Mouse (Mus musculus) heart, embryonic 14.5 days (tissue): Measurements from ENCODE around the gene Dctn2. TPM values are rescaled to one million over a fixed set of nuclear protein-coding genes. Genes with fewer than 3 reads are reported as not detected.
A peak's percentile ranks its signal among the peaks of the same experiment; 100 is the strongest.

ENCODE experiments used
- ATAC-seq: fragments of 200-750 bp; cut with Nextera tagmentation; 2 replicates; pipeline ENCODE4 v1.8.0; 2017; ENCODE audit warnings: low read depth, moderate TSS enrichment; ENCODE audit not compliant: insufficient number of reproducible peaks, insufficient read depth, low FRiP score
- H3K27ac ChIP-seq, 2 experiments: fragments of 200-500 bp in 1 of 2; fragments of 300-500 bp in 1 of 2; sonication (generic) in 1 of 2; replicated peaks in 1 of 2; 2 replicates each; pipeline ENCODE4 v1.5.1; 2012 to 2014; ENCODE audit warnings: low read depth in 2 of 2, low read length in 2 of 2, control low read depth in 1 of 2, mild to moderate bottlenecking in 1 of 2, mixed read lengths in 1 of 2; ENCODE audit not compliant: control insufficient read depth in 1 of 2, insufficient read depth in 1 of 2
- H3K27me3 ChIP-seq: fragments of 300-500 bp; sonication (generic); 2 replicates; pipeline ENCODE4 v1.6.1; 2014; ENCODE audit warnings: mild to moderate bottlenecking, low read length, control low read depth; ENCODE audit not compliant: control insufficient read depth, insufficient read depth
- H3K36me3 ChIP-seq: fragments of 300-500 bp; sonication (generic); 2 replicates; pipeline ENCODE4 v1.6.1; 2014; ENCODE audit warnings: mild to moderate bottlenecking, control low read depth, low read length, mixed read lengths; ENCODE audit not compliant: control insufficient read depth, insufficient read depth
- H3K4me1 ChIP-seq, 2 experiments: fragments of 200-500 bp in 1 of 2; fragments of 300-500 bp in 1 of 2; sonication (generic) in 1 of 2; 2 replicates each; pipeline ENCODE4 v1.6.1; 2012 to 2014; ENCODE audit warnings: low read length in 2 of 2, control low read depth in 1 of 2, mixed read lengths in 1 of 2; ENCODE audit not compliant: control insufficient read depth in 2 of 2, insufficient read depth in 2 of 2
- H3K4me2 ChIP-seq: fragments of 300-500 bp; sonication (generic); 2 replicates; pipeline ENCODE4 v1.6.1; 2014; ENCODE audit warnings: mild to moderate bottlenecking, low read length
- H3K4me3 ChIP-seq, 2 experiments: fragments of 200-500 bp in 1 of 2; fragments of 300-500 bp in 1 of 2; sonication (generic) in 1 of 2; 2 replicates each; pipeline ENCODE4 v1.5.1; 2012 to 2014; ENCODE audit warnings: low read length in 2 of 2, mild to moderate bottlenecking in 2 of 2, control low read depth in 1 of 2, low read depth in 1 of 2, moderate library complexity in 1 of 2; ENCODE audit not compliant: control insufficient read depth in 1 of 2, insufficient read depth in 1 of 2
- H3K9ac ChIP-seq: fragments of 300-500 bp; sonication (generic); 2 replicates; pipeline ENCODE4 v1.6.1; 2014; ENCODE audit warnings: mild to moderate bottlenecking, low read length
- H3K9me3 ChIP-seq: fragments of 300-500 bp; sonication (generic); 2 replicates; pipeline ENCODE4 v1.6.1; 2016; ENCODE audit warnings: low read length, control low read depth; ENCODE audit not compliant: control insufficient read depth
- WGBS: fragments of 180-500 bp; shearing (Covaris S2); extraction: QIAGEN DNeasy Blood & Tissue Kit; methylation state at CpG from one replicate; pipeline ENCODE4 v1.1.7; 2014; 5-methylcytosine and 5-hydroxymethylcytosine counted together
- polyA plus RNA-seq: library from polyadenylated mRNA; unstranded; fragments of >200 nt; fragmentation: Nextera tagmentation; extraction: Ambion mirVana; gene quantifications from 2 replicates; pipeline ENCODE4 v1.2.1, GENCODE M21; 2014

Dctn2 gene
- polyA plus RNA-seq, 1 experiment from 2014 or later: 137 TPM

DNA sequence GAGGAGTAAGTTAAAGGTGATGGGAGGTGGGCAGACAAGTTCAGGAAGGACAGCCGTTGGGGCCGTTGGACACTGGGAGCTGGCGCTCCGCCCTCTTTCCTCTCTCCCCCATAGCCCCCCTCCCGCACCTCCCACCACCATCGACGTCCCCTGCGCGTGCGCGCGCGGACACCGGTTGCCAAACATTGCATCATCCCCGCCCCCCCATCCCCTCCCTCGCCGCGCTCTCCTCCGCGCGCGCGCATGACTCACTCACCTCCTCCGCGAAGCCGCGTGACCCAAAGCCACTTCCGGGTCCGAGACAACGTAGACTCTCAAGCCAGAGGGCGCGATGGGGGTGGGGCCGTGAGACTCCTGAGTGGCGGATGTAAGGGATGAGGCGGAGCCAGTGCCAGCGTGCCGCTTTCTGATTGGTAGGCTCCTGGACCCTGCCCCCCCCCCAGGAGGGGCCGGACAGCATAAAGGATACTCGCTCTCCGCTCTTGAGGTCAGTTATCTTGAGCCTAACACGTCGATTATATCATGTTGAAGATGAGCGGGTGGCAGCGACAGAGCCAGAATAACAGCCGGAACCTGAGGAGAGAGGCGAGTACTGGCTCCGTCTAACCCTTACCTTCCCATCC lies 24.2 kb downstream of the Dctn2 start:
- H3K4me2 ChIP-seq: peak overlapping the region; percentile 98
- H3K27me3 ChIP-seq: no peaks in the 10 kb centered on the region
- H3K9me3 ChIP-seq: no peaks in the 10 kb centered on the region
- peak overlapping the region; percentile 91 for H3K9ac ChIP-seq
- ATAC-seq: peak; percentile 89
- peaks cover 46% of the 10 kb centered on the region for H3K36me3 ChIP-seq
- H3K27ac ChIP-seq: peak overlapping the region; percentile 97 to 99
- H3K4me3 ChIP-seq: peak overlapping the region; percentile 83 to 86
- H3K4me1 ChIP-seq: peaks cover 20 to 55% of the 10 kb centered on the region in 2 experiments
- WGBS: 1% methylated on average over 38 of the region's 47 CpGs

DNA sequence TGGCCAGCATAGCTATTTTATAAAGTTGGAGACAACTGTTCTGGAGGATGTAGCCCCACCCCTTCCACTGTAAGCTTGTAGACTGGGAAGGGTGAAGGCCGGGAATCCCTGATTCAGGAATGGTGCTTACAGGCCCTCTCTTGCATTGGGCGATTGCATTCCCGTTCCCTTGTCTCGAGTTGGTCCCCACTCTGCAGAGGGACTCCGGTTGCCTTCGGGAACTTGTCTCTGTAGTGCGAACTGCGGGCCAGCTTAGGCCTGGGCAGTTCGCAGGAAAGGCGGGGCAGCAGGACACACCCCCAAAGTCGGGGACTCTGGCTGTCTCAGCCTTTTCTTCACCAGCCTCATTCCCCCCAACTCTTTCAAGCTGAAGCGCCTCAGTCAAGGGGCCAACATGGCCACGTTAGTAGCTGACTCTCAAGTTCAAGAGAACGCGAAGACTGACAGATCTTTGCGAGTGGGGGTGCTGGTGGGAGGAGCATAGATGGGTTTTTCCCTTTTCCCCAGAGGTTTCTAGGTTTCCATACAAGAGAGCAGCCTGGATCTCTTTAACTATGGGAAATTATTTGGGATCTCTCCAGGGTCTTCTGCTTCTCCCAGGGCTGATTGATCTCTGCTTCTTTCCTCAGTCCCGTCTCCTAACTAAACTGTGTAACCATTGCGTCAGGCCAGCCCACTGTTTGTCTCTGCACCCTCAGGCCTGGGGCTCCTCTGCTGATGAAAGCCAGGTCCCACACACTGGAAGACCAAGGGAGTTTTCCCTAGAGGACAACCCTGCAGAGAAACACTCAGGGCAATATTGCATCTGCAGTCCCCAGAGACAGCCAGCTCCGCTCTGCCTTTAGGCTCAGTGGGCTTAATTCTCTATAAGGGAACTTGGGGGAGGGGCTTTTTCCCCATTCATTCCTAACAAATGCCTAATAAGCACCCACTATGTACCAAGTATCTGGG lies 25.0 kb downstream of the Dctn2 start:
- Histone ChIP-seq H3K36me3 (peaks cover 46% of the 10 kb centered on the region), H3K4me1 (peaks cover 21 to 52% of the 10 kb centered on the region in 2 experiments), H3K27ac (peak overlapping the region; percentile 89 to 99), H3K9me3 (no peaks in the 10 kb centered on the region), H3K9ac (peak overlapping the region; percentile 91), H3K4me2 (peak overlapping the region; percentile 98), H3K27me3 (no peaks in the 10 kb centered on the region), H3K4me3 (peak overlapping the region; percentile 83 to 86)
- WGBS: 1% methylated on average over 19 of the region's 19 CpGs
- peak; percentile 8; the same call in 1 of the 2 replicates for ATAC-seq

DNA sequence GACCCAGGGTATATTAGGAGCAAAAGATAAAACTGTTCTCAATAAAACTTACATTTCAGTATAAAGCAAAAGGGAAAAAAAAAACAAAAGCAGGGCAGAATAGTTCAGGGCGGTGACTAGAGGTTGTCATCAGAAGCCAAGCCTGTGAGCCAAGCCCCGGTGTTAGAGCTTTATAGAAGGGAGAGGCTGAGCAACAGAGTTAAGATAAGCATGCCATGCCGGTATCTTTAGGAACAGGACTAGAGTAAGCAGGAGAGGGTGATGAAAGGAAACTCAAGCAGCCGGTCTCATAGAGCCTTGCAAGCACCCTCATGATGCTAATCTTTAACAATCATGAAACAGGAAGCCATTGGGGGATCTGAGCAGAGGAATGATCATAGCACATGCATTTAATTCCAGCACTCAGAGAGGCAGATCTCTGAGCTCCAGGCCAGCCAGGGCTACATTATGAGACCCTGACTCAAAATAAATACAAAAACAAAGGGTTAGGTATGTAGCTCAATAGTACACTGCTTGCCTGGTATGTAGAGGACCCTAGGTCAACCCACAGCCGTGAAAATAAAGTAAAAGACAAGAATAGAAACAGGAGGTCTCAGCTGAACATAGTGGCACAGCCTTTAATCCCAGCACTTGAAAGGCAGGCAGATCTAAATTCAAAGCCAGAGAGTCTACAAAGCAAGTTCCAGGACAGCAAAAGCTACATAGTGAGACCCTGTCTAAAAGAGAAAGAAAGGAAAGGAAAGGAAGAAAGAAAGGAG lies 25.9 kb downstream of the Dctn2 start:
- H3K27me3 ChIP-seq: no peaks in the 10 kb centered on the region
- peak overlapping the region; percentile 98 for H3K4me2 ChIP-seq
- H3K9ac ChIP-seq: peak overlapping the region; percentile 91
- peaks cover 23 to 51% of the 10 kb centered on the region in 2 experiments for H3K4me1 ChIP-seq
- H3K4me3 ChIP-seq: peak overlapping the region; percentile 83 to 86
- H3K27ac ChIP-seq: peak overlapping the region; percentile 30 to 99; a peak in 3 of 4 replicates
- 6% methylated on average over 5 of the region's 5 CpGs for WGBS
- ATAC-seq: no peak
- no peaks in the 10 kb centered on the region for H3K9me3 ChIP-seq
- peaks cover 46% of the 10 kb centered on the region for H3K36me3 ChIP-seq

GRCm38 (mm10) chr10:127292987-127293538 lies 26.9 kb downstream of the Dctn2 start:
- peaks cover 51% of the 10 kb centered on the region for H3K36me3 ChIP-seq
- H3K27me3 ChIP-seq: no peaks in the 10 kb centered on the region
- peak overlapping the region; percentile 91 for H3K9ac ChIP-seq
- H3K4me3 ChIP-seq: peak overlapping the region; percentile 3 to 83; a peak in 2 of 4 replicates
- H3K4me1 ChIP-seq: peaks cover 20 to 48% of the 10 kb centered on the region in 2 experiments
- H3K27ac ChIP-seq: peak overlapping the region; percentile 46 to 99
- peak overlapping the region; percentile 98 for H3K4me2 ChIP-seq
- no peaks in the 10 kb centered on the region for H3K9me3 ChIP-seq
- 40% methylated on average over 6 of the region's 6 CpGs for WGBS
- no peak for ATAC-seq

DNA sequence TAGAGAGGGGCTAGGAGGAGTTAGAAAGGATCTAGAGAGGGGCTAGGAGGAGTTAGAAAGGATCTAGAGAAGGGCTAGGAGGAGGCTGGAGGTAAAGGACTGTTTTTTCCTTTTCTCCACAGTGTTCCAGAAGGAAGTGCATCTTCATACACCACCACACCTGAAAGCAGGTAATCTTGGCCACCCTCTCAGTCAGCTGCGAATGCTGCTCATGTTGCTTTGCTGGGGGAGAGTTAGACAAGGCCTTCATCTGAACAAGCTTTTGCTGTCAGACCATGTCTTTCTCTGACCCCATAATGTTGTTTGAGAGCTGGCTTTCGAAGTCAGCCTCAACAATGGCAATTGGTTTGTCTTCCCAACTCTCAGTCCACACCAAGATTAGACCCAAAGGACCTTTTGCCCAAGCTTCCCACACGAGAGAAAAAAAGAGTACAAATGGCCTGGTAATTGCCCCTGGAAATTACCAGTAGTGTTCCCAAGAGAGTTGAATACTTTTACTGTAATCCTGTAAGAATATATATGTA lies 27.5 kb downstream of the Dctn2 start:
- H3K27me3 ChIP-seq: no peaks in the 10 kb centered on the region
- peak overlapping the region; percentile 98; the same call in 1 of the 2 replicates for H3K4me2 ChIP-seq
- ATAC-seq: no peak
- WGBS: 85% methylated on average over 3 of the region's 3 CpGs
- H3K9ac ChIP-seq: peak overlapping the region; percentile 91; the same call in 1 of the 2 replicates
- H3K9me3 ChIP-seq: no peaks in the 10 kb centered on the region
- peaks cover 20 to 48% of the 10 kb centered on the region in 2 experiments for H3K4me1 ChIP-seq
- peaks cover 55% of the 10 kb centered on the region for H3K36me3 ChIP-seq
- H3K27ac ChIP-seq: 0 out of 4 replicates have a peak overlapping the region, but pooled peaks of 1 of the 2 experiments have one; percentile 99
- H3K4me3 ChIP-seq: no peak overlapping the region

DNA sequence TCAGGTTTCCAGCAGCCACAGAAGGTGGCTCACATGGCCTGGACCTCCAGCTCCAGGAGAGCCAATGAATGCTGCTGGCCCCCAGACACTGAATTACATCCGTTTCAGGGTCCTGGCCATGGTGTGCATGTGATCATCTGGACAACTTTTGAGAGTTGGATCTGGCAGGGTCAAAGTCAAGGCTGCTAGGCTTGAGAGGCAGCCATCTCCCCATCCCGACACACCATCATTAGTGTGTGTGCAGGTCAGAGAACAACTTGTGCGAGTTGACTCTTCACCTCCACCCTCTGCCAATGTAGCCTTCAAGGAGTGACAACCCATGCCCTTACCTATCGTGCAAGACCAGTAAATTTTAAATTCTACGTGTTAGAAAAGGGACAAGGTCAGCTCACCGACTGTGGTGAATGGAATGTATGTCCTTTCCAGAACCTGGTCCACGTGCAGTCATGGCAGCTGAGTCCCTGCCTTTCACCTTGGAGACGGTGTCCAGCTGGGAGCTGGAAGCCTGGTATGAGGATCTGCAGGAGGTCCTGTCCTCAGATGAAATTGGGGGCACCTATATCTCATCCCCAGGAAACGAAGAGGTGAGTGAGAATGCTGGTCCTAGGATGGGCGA lies 28.8 kb downstream of the Dctn2 start:
- H3K9me3 ChIP-seq: no peaks in the 10 kb centered on the region
- H3K27me3 ChIP-seq: no peaks in the 10 kb centered on the region
- H3K27ac ChIP-seq: no peak overlapping the region
- H3K9ac ChIP-seq: no peak overlapping the region
- peaks cover 14 to 43% of the 10 kb centered on the region in 2 experiments for H3K4me1 ChIP-seq
- H3K4me2 ChIP-seq: no peak overlapping the region
- no peak overlapping the region for H3K4me3 ChIP-seq
- no peak for ATAC-seq
- WGBS: 83% methylated on average over 10 of the region's 10 CpGs
- peaks cover 69% of the 10 kb centered on the region for H3K36me3 ChIP-seq
